Mouse (Mus musculus) liver, embryonic 14.5 days (tissue): ENCODE results near the gene Terb2.

ENCODE experiments used
- CTCF ChIP-seq: IDR thresholded peaks from 2 replicates; pipeline ENCODE4 v1.5.1; 2016; ENCODE audit warnings: antibody characterized with exemption, low read depth, control low read depth
- EP300 ChIP-seq: IDR thresholded peaks from 2 replicates; pipeline ENCODE4 v1.6.1; 2016; ENCODE audit warnings: antibody characterized with exemption, low read depth

DNA sequence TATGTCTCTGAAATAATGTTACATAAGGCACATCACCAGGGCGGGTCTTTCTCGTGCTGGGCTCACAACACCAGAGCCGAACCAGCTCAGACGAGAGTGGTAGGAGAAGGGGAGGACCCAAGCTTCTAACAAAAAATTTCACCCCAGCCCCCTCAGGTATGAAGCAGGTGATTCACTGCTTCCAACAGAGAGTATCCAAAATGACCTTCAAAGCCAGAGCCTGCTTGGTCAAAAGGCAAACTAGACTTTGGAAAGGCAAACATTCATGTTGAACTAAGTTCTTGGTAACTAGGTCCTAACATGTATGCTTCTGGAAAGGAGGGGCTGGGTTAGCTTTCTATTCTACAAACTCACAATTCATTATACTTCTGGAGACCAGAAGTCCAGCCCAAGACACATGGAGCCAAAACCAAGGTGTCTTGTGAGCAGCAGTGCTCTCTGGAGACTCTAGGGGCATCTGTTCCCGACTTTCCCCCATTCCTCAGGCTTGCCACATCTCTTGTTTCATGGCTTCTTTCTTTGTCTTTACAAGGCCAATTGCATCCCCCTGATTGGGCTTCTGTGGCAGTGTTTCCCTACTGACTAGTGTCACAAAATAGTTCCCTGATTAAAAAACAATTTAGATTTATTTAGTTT lies 44.6 kb upstream of the Terb2 start:
- peak; percentile 32; the same call in 1 of the 2 replicates for TF ChIP-seq CTCF
- TF ChIP-seq EP300, result no peak
